Comparison of ENCODE assay signal across 23 mouse cellular contexts in genomic region chr5:42175424-42175823, GRCm38 (mm10).
"Had no signal": no experiment of that assay in that cellular context is flagged by ENCODE, and none has a peak within 500 bp of the region (broad histone marks: within the 10 kb centered on the region; RNA-seq: fewer than 3 reads in every experiment).

No protein-coding gene starts in this region.

- H3K36me3 ChIP-seq: heart, embryonic 13.5 days; heart, embryonic 15.5 days; hindbrain, embryonic 13.5 days; hindbrain, embryonic 15.5 days; kidney, embryonic 15.5 days; limb, embryonic 13.5 days; limb, embryonic 15.5 days; liver, embryonic 12.5 days had no signal

- H3K27me3 ChIP-seq: heart, embryonic 13.5 days; heart, embryonic 15.5 days; hindbrain, embryonic 13.5 days; hindbrain, embryonic 15.5 days; kidney, embryonic 15.5 days; limb, embryonic 13.5 days; limb, embryonic 15.5 days; liver, embryonic 12.5 days had no signal

- DNase-seq: forebrain, postnatal 0 days; gastrocnemius, postnatal 14 days; gastrocnemius, postnatal 36 days; heart, adult 2 months; heart, postnatal 14 days; heart, postnatal 36 days; kidney, adult 11 months; kidney, adult 2 months; kidney, adult 9 months; kidney, postnatal 14 days; kidney, postnatal 36 days; layer of hippocampus, postnatal 36 days had no signal

- H3K4me1 ChIP-seq: heart, embryonic 13.5 days; heart, embryonic 15.5 days; hindbrain, embryonic 13.5 days; hindbrain, embryonic 15.5 days; kidney, embryonic 15.5 days; limb, embryonic 13.5 days; limb, embryonic 15.5 days; liver, embryonic 12.5 days had no signal

- H3K27ac ChIP-seq: heart, adult 2 months; heart, embryonic 13.5 days; heart, embryonic 15.5 days; hindbrain, embryonic 13.5 days; hindbrain, embryonic 15.5 days; hindbrain, postnatal 0 days; kidney, embryonic 15.5 days; kidney, postnatal 0 days; limb, embryonic 13.5 days; limb, embryonic 15.5 days; liver, embryonic 12.5 days had no signal

- ATAC-seq: forebrain, postnatal 0 days; hindbrain, postnatal 0 days; intestine, embryonic 16.5 days; liver, embryonic 12.5 days had no signal

- H3K4me3 ChIP-seq: heart, adult 2 months; heart, embryonic 13.5 days; heart, embryonic 15.5 days; hindbrain, embryonic 13.5 days; hindbrain, embryonic 15.5 days; kidney, embryonic 15.5 days; limb, embryonic 13.5 days; limb, embryonic 15.5 days; liver, embryonic 12.5 days had no signal
